Mouse (Mus musculus): ENCODE measurements at regions not wholly inside any gene's neighbourhood (a gene's known extent, or its start where the extent isn't known, plus 50 kb on each side); places are given as distances from the start of the nearest gene placed in this dataset.

DNA sequence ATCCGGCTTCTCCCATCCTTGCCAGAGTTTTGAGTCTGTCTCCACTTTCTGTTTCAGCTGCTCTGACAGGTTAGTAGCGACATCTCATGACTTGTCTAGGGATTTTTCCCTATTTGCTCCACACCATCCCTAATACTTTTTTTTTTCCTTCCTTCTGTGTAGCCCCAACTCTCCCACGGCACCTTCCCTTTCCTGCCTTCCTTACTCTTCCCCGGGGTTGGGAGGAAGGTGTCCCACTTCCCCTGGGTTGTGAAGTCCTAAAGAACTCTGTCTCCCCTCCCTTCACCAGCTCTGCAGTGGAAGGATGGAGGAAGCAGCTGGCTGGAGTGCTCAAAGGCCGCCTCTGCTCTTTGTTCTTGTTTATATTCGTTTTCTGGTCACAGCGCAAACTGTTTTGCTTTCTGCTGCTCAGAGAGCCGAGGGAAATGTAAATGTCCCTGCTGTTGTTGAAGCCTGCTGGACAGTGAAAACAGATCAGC lies 98.5 kb downstream of the Hsd17b3 start:
- TF ChIP-seq CTCF (conservative IDR thresholded peaks at IDR 0.05; ENCODE audit: insufficient read depth, insufficient read length, low read depth, low read length) (peak; percentile 38), POLR2A (IDR thresholded peaks at IDR 0.05; ENCODE audit: low read depth, low read length) (no peak)

All from kidney, adult 2 months (tissue).